Mouse (Mus musculus): Measurements from ENCODE around the gene Ssh2. TPM values are rescaled to one million over a fixed set of nuclear protein-coding genes. Genes with fewer than 3 reads are reported as not detected.
A peak's percentile ranks its signal among the peaks of the same experiment; 100 is the strongest.

The Ssh2 gene
- 17.8 and 19.2 TPM in 2 replicates for polyA plus RNA-seq (2015; fragmentation: Nextera tagmentation; extraction: Ambion mirVana)

DNA sequence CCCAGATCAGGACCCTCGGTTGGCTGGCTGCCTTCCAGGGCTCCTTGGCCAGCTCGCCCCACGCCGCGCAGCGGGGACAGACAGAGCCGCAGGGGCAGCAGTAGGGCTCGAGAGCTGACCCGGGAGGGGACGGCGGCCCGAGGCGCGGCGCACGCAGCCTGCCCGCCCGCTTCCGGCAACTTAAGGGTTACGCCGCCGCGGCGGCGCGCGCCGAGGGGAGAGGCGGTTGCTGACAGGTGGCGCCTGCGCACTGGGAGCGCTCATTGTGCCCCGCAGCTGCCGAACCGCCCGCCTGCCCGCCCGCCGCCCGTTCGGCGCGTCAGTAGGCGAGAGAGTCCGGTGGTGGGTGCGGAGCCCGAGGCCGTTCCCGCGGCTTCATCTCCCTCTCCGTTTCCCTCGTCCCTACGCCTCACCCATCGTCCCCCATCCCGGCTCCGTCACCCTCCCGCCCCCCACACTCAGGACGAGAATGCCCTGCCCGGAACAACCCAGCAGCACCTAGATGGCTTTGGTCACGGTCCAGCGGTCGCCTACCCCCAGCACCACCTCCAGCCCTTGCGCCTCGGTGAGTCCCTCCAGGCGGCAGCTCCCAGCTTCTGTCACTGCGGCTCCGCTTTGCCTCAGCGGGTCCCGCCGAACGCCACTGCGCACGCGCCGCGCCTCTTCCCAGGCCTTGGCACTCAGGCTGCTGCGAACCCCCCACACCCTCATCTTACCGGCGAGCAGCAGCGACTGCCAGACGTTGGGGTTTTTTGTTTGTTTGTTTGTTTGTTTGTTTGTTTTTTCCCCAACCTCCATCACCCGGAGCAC, at the start of gene Ssh2:
Gene Ssh2, plus strand, starts transcription at position 337 of the 810 bp plus-strand sequence.
- WGBS, result 0% methylated on average over 62 of the region's 82 CpGs
- Histone ChIP-seq H3K4me3 (replicated peaks) (peak within 1 kb of the TSS; percentile 80), H3K4me1 (replicated peaks) (peaks cover 28% of the 10 kb centered on the region), H3K9ac (replicated peaks) (peak within 1 kb of the TSS; percentile 95), H3K9me3 (no peaks in the 10 kb centered on the region), H3K27ac (peak within 1 kb of the TSS; percentile 99), H3K27me3 (no peaks in the 10 kb centered on the region), H3K36me3 (no peaks in the 10 kb centered on the region), H3K4me2 (replicated peaks) (peak within 1 kb of the TSS; percentile 84)
- ATAC-seq, result peak; percentile 91

DNA sequence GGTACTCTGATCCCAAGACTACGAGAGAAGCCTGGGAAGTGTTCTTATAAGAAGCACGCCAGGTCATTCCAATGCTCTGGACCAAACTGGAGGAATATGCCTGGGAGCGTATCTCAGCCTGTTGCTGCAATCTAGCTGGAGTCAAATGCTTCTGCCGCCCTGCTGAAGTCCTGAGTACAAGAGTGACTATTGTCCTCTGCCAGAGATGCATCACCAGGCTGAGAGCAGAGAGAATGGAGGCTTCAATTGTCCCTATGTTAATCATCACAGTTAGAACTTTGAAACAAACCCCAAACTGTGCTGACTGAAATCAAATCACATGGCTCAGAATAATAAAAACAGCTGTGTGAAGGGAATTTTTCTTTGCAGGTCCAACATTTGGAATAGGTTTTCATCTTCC, 42.4 kb upstream of the Ssh2 start:
- no peaks in the 10 kb centered on the region for H3K4me1 ChIP-seq (replicated peaks)
- H3K36me3 ChIP-seq, result no peaks in the 10 kb centered on the region
- H3K4me3 ChIP-seq (replicated peaks), result no peak overlapping the region
- H3K9ac ChIP-seq (replicated peaks), result no peak overlapping the region
- H3K27me3 ChIP-seq, result no peaks in the 10 kb centered on the region
- ATAC-seq, result no peak
- no peaks in the 10 kb centered on the region; the same call in 1 of the 2 replicates for H3K9me3 ChIP-seq
- H3K4me2 ChIP-seq (replicated peaks), result no peak overlapping the region
- 52% methylated on average over 4 of the region's 4 CpGs for WGBS
- H3K27ac ChIP-seq, result no peak overlapping the region

DNA sequence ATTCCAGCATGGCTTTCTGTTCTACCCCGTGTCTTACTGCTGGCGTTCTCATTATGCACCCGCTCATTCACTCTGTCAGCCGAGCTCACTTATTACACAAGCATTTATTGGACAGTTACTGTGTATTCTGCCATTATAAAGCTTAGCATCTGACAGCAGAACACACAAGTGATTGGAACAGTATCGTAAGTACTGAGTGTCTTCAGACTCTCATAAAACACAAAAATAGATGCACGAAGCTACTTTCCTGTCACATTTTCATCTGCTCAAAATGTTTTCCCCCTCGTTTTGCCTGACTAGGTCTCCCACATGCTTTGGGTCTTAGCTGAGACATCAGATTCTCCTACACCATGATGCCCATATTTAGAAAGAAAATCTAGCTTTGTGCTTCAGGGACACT, 41.6 kb upstream of the Ssh2 start:
- Histone ChIP-seq H3K9me3 (no peaks in the 10 kb centered on the region; the same call in 1 of the 2 replicates), H3K4me2 (replicated peaks) (no peak overlapping the region), H3K9ac (replicated peaks) (no peak overlapping the region), H3K27me3 (0 out of 2 replicates have a peak, but pooled peaks cover 5% of the 10 kb centered on the region), H3K36me3 (no peaks in the 10 kb centered on the region), H3K27ac (no peak overlapping the region), H3K4me1 (replicated peaks) (no peaks in the 10 kb centered on the region), H3K4me3 (replicated peaks) (no peak overlapping the region)
- 73% methylated on average over 7 of the region's 7 CpGs for WGBS
- no peak for ATAC-seq

DNA sequence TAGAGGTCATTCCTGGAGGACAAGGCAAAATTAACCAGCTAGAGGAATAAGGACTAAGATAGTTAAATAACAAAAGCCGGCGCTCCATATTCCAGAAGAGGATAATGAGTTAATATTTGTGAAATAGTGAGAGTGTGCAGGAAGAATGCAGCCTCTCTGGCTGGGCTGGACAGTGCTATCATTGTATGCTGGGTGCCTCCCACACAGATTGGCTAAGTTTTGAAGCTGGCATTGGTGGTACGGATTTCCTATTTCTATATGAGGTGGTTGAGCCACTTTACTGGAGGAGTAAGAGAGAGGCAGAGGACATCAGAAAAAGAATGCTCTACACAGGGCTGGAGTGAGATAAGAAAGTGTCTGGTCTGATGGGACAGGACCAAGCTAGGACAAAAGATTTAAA, 36.3 kb upstream of the Ssh2 start:
- no peak for ATAC-seq
- 91% methylated on average over 3 of the region's 3 CpGs for WGBS
- Histone ChIP-seq H3K4me2 (replicated peaks) (no peak overlapping the region), H3K36me3 (no peaks in the 10 kb centered on the region), H3K9me3 (no peaks in the 10 kb centered on the region; the same call in 1 of the 2 replicates), H3K27me3 (peaks cover 9% of the 10 kb centered on the region; the same call in 1 of the 2 replicates), H3K9ac (replicated peaks) (no peak overlapping the region), H3K4me3 (replicated peaks) (no peak overlapping the region), H3K27ac (no peak overlapping the region), H3K4me1 (replicated peaks) (peaks cover 9% of the 10 kb centered on the region)

DNA sequence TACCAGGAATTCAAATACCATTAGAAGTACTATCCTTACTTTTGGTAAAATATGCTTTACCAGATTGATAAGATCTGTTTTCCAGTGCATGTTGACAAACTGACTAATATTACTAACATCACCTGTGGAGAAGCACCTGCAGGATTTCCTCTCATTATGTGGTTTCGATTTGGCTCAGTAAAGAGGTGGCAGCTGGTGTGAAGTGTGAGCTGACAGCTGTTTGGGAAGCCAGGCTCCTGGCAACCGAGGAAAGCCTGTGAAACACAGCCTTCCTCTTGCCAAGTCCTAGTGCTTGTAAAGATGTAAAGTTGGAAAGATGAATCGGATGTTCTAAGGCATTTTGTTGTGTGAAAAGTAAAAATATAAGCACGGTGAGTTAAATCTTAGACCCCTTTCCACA, 35.2 kb upstream of the Ssh2 start:
- no peak overlapping the region for H3K27ac ChIP-seq
- H3K4me2 ChIP-seq (replicated peaks), result no peak overlapping the region
- peaks cover 9% of the 10 kb centered on the region for H3K4me1 ChIP-seq (replicated peaks)
- peaks cover 11% of the 10 kb centered on the region; the same call in 1 of the 2 replicates for H3K27me3 ChIP-seq
- WGBS, result 55% methylated on average over 4 of the region's 4 CpGs
- no peak for ATAC-seq
- no peak overlapping the region for H3K9ac ChIP-seq (replicated peaks)
- no peaks in the 10 kb centered on the region; the same call in 1 of the 2 replicates for H3K9me3 ChIP-seq
- no peaks in the 10 kb centered on the region for H3K36me3 ChIP-seq
- H3K4me3 ChIP-seq (replicated peaks), result no peak overlapping the region

DNA sequence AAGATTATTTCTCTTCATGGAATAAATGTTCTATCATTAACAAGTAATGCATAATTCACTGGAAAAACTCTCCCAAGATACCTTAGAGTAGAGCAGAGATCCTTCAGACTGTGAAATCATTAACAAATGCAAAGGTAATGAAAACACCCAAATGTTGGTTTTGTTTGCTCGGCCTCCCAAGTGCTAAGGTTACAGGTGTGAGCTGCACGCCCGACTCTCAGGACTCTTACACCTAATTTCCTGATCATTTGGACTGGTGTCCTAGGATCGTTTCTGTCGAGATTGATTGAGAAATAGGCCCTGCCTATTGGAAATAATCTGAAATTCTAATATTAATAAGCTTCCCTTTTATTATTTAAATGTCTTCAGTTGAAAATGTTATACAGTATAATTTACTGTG, 34.6 kb upstream of the Ssh2 start:
- Histone ChIP-seq H3K9me3 (no peaks in the 10 kb centered on the region; the same call in 1 of the 2 replicates), H3K4me1 (replicated peaks) (peaks cover 9% of the 10 kb centered on the region), H3K4me2 (replicated peaks) (no peak overlapping the region), H3K36me3 (no peaks in the 10 kb centered on the region), H3K4me3 (replicated peaks) (no peak overlapping the region), H3K27ac (no peak overlapping the region), H3K9ac (replicated peaks) (no peak overlapping the region), H3K27me3 (peaks cover 11% of the 10 kb centered on the region; the same call in 1 of the 2 replicates)
- ATAC-seq, result no peak
- WGBS, result 87% methylated on average over 5 of the region's 5 CpGs

DNA sequence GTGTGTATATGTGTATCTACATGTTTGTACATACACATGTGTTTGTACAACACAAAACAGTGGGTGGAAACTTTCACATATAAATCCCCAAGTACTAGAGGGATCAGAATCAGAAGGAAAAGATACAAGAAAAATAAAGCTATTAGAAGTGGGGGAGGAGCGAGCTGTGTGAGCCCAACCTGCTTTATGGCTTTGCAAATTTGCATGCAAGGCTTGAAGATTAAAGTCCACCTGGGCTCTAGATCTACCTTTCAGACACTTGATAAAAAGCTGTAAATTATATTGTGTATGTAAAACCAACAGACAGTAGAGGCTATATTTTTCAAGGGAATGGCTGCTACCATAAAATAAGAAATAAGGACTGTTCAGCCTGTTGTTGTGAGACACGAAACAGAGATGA, 34.0 kb upstream of the Ssh2 start:
- H3K4me2 ChIP-seq (replicated peaks), result no peak overlapping the region
- H3K4me3 ChIP-seq (replicated peaks), result no peak overlapping the region
- no peaks in the 10 kb centered on the region for H3K9me3 ChIP-seq
- no peaks in the 10 kb centered on the region for H3K36me3 ChIP-seq
- ATAC-seq, result no peak
- no peak overlapping the region for H3K27ac ChIP-seq
- 78% methylated on average over 2 of the region's 2 CpGs for WGBS
- H3K9ac ChIP-seq (replicated peaks), result no peak overlapping the region
- peaks cover 11% of the 10 kb centered on the region; the same call in 1 of the 2 replicates for H3K27me3 ChIP-seq
- H3K4me1 ChIP-seq (replicated peaks), result peaks cover 9% of the 10 kb centered on the region

DNA sequence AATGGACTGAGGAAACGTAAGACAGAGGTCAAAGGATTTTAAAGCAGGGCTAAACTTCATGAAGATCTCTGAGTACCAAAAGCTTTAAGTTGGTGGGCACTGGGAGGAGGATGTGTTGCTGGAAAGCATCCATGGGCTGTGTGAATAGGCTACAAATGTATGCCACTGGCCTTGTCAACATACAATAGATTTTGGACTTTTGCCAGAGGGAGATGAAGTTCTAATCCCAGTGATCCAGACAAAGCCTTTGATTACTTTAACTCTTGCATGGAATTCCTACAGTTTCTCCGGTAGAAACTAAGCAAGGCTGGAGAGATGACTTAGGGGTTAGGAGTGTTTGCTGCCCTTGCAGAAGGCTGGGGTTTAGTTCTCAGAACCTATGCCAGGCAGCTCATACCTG, 33.5 kb upstream of the Ssh2 start:
- Histone ChIP-seq H3K4me2 (replicated peaks) (no peak overlapping the region), H3K27me3 (peaks cover 11% of the 10 kb centered on the region; the same call in 1 of the 2 replicates), H3K9me3 (no peaks in the 10 kb centered on the region), H3K4me3 (replicated peaks) (no peak overlapping the region), H3K4me1 (replicated peaks) (peaks cover 9% of the 10 kb centered on the region), H3K27ac (no peak overlapping the region), H3K36me3 (no peaks in the 10 kb centered on the region), H3K9ac (replicated peaks) (no peak overlapping the region)
- 20% methylated on average over 2 of the region's 2 CpGs for WGBS
- no peak for ATAC-seq

DNA sequence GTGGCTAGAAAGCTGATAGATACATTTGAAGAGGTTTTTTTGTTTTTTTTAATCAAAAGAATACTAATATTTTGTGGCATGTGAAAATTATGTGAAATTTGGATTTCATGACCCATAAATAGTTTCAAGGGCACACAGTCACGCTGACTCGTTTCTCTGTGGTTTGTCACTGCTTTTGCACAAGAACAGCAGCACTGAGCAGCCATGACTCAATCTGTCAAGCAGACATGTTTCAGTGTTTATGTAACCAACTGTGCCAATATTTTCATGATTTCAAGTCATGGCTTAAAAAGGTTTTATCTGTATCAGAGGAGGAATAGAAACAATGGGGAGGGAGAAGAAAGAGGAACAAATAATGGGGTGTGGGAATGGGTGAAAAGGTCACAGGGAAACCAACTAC, 31.2 kb upstream of the Ssh2 start:
- Histone ChIP-seq H3K27me3 (peaks cover 20% of the 10 kb centered on the region), H3K4me1 (replicated peaks) (peaks cover 9% of the 10 kb centered on the region), H3K36me3 (no peaks in the 10 kb centered on the region), H3K27ac (no peak overlapping the region), H3K9me3 (no peaks in the 10 kb centered on the region), H3K4me3 (replicated peaks) (no peak overlapping the region), H3K4me2 (replicated peaks) (no peak overlapping the region), H3K9ac (replicated peaks) (no peak overlapping the region)
- no peak for ATAC-seq
- 84% methylated on average over 2 of the region's 2 CpGs for WGBS

DNA sequence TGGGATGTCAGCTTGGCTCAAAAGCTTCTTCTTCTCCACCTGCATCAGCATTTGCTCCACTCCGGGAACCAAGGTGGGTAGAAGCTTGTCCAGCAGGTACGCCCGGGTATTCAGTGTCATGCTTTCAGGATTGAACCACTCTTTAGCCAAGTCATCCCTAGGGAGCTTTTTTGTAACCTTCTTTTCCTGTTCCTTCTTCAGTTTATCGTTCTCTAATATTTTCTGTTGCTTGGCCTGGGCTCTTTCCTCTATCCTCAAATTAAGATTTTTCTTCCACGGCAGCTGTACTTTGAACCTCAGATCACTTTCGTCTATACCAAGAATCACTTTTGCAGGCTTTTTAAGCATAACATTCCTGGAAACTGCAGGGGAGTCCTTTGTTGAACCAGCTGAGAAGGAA, 27.2 kb upstream of the Ssh2 start, which contains the start of gene Efcab5:
Gene Efcab5, minus strand, starts transcription at position 101 of the 400 bp plus-strand sequence.
- WGBS, result 87% methylated on average over 6 of the region's 6 CpGs
- no peak for ATAC-seq
- Histone ChIP-seq H3K4me3 (replicated peaks) (no peak within 1 kb of the TSS), H3K9ac (replicated peaks) (no peak within 1 kb of the TSS), H3K4me2 (replicated peaks) (no peak within 1 kb of the TSS), H3K4me1 (replicated peaks) (peaks cover 6% of the 10 kb centered on the region), H3K9me3 (no peaks in the 10 kb centered on the region), H3K27me3 (peaks cover 31% of the 10 kb centered on the region), H3K36me3 (no peaks in the 10 kb centered on the region), H3K27ac (no peak within 1 kb of the TSS)

DNA sequence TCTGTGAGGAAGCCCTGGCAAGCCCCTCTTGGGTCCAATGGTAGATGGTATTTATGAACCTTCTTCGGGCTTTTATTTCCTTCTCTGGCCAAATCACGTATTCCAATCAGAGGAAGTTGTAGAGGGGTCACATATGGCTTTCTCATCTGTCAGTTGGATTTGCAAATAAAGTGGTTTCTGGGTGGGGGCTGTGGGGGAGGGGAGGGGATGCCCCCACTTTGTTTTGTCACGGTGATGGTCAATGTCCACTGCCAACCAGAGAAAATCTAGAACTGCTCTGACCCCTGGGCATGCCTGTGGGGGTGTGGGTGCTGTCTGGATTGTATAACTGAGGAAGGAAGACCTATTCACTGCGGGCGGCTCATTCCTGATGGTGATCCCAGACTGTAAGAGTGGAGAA, 22.7 kb upstream of the Ssh2 start:
- Histone ChIP-seq H3K27me3 (peaks cover 52% of the 10 kb centered on the region), H3K36me3 (no peaks in the 10 kb centered on the region), H3K4me3 (replicated peaks) (no peak overlapping the region), H3K9ac (replicated peaks) (no peak overlapping the region), H3K27ac (no peak overlapping the region), H3K4me2 (replicated peaks) (0 out of 2 replicates have a peak overlapping the region, but pooled peaks have one; percentile 10), H3K4me1 (replicated peaks) (peaks cover 11% of the 10 kb centered on the region), H3K9me3 (no peaks in the 10 kb centered on the region)
- 38% methylated on average over 5 of the region's 5 CpGs for WGBS
- ATAC-seq, result no peak

DNA sequence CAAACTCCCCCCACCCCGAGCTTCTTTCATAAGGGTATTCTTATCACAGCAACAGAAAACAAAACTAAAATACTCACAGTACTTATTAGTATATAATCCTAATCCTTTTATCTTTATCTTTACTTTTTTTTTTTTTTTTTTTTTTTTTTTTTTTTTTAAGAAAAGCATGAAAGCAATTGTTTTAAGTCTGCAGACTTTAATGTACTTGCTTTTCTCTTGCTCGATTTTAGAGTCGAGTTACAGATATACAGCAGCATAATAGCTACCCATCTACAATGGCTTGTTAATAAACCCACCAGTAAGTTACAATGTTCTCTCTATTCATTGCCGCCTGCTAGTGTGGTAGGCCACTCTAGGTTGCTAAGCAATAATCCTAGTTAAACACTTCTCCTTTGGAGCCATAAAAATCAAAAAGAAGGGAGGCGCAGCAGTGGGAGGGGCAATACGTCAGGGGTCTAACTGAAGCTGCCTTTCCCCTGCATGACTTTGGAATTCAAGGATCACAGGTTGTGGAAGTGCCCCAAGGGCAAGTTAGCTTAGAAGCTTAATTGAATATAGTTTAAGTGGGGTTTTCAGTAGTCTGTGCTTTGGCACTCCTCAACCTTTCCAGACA, 22.0 kb upstream of the Ssh2 start:
- Histone ChIP-seq H3K27ac (no peak overlapping the region), H3K9me3 (no peaks in the 10 kb centered on the region)
- 10% methylated on average over 6 of the region's 6 CpGs for WGBS

More for the DNA sequence above, 22.0 kb upstream of the Ssh2 start:
- peaks cover 11% of the 10 kb centered on the region for H3K4me1 ChIP-seq (replicated peaks)
- no peaks in the 10 kb centered on the region for H3K36me3 ChIP-seq
- no peak overlapping the region for H3K4me3 ChIP-seq (replicated peaks)
- 0 out of 2 replicates have a peak overlapping the region, but pooled peaks have one; percentile 10 for H3K4me2 ChIP-seq (replicated peaks)
- ATAC-seq, result peak; percentile 50; the same call in 1 of the 2 replicates
- H3K9ac ChIP-seq (replicated peaks), result no peak overlapping the region
- peaks cover 46% of the 10 kb centered on the region for H3K27me3 ChIP-seq
